Comparison of ENCODE assay signal across 15 mouse cellular contexts in genomic region chr1:165559073-165559472, GRCm38 (mm10).
DNase-seq lines count a peak whose midpoint lies in the region; ATAC-seq and TF ChIP-seq lines count a peak whose summit lies in the region.
"Had no signal": no experiment of that assay in that cellular context is flagged by ENCODE, and none has a peak within 500 bp of the region (broad histone marks: within the 10 kb centered on the region; RNA-seq: fewer than 3 reads in every experiment).

No protein-coding gene starts in this region.

- no peak overlapping the region for H3K4me3 ChIP-seq in intestine, embryonic 16.5 days (ENCODE audit: low read length)
- no peak overlapping the region for H3K4me3 ChIP-seq in liver, postnatal 0 days (ENCODE audit: low read depth, low read length)
- H3K4me3 ChIP-seq: erythroblast, embryonic 14.5 days; limb, embryonic 15.5 days; myocyte had no signal

- no peaks in the 10 kb centered on the region for H3K9me3 ChIP-seq in intestine, embryonic 16.5 days (ENCODE audit: control insufficient read depth, low read length)
- H3K9me3 ChIP-seq in liver, postnatal 0 days (ENCODE audit: low read length): no peaks in the 10 kb centered on the region
- H3K9me3 ChIP-seq: limb, embryonic 15.5 days had no signal

- no peaks in the 10 kb centered on the region for H3K4me1 ChIP-seq in intestine, embryonic 16.5 days (ENCODE audit: control insufficient read depth, insufficient read depth, low read length)
- no peaks in the 10 kb centered on the region for H3K4me1 ChIP-seq in liver, postnatal 0 days (ENCODE audit: insufficient read depth)
- H3K4me1 ChIP-seq: limb, embryonic 15.5 days had no signal

- H3K4me2 ChIP-seq in intestine, embryonic 16.5 days (ENCODE audit: low read depth, low read length): no peak overlapping the region
- H3K4me2 ChIP-seq in liver, postnatal 0 days (ENCODE audit: low read depth, low read length): no peak overlapping the region
- H3K4me2 ChIP-seq: limb, embryonic 15.5 days had no signal

- H3K9ac ChIP-seq in intestine, embryonic 16.5 days (ENCODE audit: low read depth, low read length): no peak overlapping the region
- no peak overlapping the region for H3K9ac ChIP-seq in liver, postnatal 0 days (replicated peaks)
- H3K9ac ChIP-seq: limb, embryonic 15.5 days had no signal

- DNase-seq in cerebellum, postnatal 14 days: peak; percentile 92 to 93
- DNase-seq in layer of hippocampus, adult 8-10 months (ENCODE audit: low spot score in 2 of 2): peak; percentile 89 to 92
- DNase-seq in left cerebral cortex, postnatal 36 days (ENCODE audit: low spot score in 2 of 2): peak; percentile 79 to 84
- no peak for DNase-seq in embryo, embryonic 11 days
- DNase-seq in natural killer cell, adult 2 months (ENCODE audit: low spot score in 2 of 2): no peak
- no peak for DNase-seq in liver, postnatal 0 days
- DNase-seq: kidney, adult 2 months; lung, postnatal 36 days; thymus, adult 2 months had no signal

- peak; percentile 86 for ATAC-seq in cerebellum, adult (ENCODE audit: insufficient number of reproducible peaks, low FRiP score, low TSS enrichment)
- no peak for ATAC-seq in intestine, embryonic 16.5 days
- ATAC-seq in liver, postnatal 0 days: no peak

- intact Hi-C loops in left cerebral cortex, postnatal 36 days (cut with DNase I): no loop called here

- 84% methylated on average over 9 of the region's 9 CpGs for WGBS in intestine, embryonic 16.5 days
- WGBS in liver, postnatal 0 days (ENCODE audit: insufficient replicate concordance): 81% methylated on average over 9 of the region's 9 CpGs

- H3K36me3 ChIP-seq in intestine, embryonic 16.5 days (ENCODE audit: control insufficient read depth, insufficient read depth, low read length): no peaks in the 10 kb centered on the region
- H3K36me3 ChIP-seq in liver, postnatal 0 days (replicated peaks; ENCODE audit: insufficient read depth, low read length): no peaks in the 10 kb centered on the region
- H3K36me3 ChIP-seq: limb, embryonic 15.5 days had no signal

- H3K27ac ChIP-seq in intestine, embryonic 16.5 days (ENCODE audit: low read length): no peak overlapping the region
- no peak overlapping the region for H3K27ac ChIP-seq in liver, postnatal 0 days (ENCODE audit: low read depth)
- H3K27ac ChIP-seq: limb, embryonic 15.5 days had no signal

- no peak for TF ChIP-seq CTCF in liver, postnatal 0 days (IDR thresholded peaks at IDR 0.05; ENCODE audit: low read depth)

- TF ChIP-seq EP300 in liver, postnatal 0 days (IDR thresholded peaks at IDR 0.05; ENCODE audit: low read depth): no peak

- H3K27me3 ChIP-seq in intestine, embryonic 16.5 days (replicated peaks; ENCODE audit: control insufficient read depth, insufficient read depth, low read length): no peaks in the 10 kb centered on the region
- no peaks in the 10 kb centered on the region for H3K27me3 ChIP-seq in liver, postnatal 0 days (ENCODE audit: insufficient read depth, low read length)
- H3K27me3 ChIP-seq: CH12.LX; limb, embryonic 15.5 days had no signal

Comparison
In these comparisons a context has a peak if more than half of its experiments do, and no peak if none do; other contexts are left out.
1. DNase-seq: peak in cerebellum, postnatal 14 days (2 of 2), layer of hippocampus, adult 8-10 months (2 of 2) and left cerebral cortex, postnatal 36 days (2 of 2); none in embryo, embryonic 11 days (single experiment), natural killer cell, adult 2 months (0 of 2) and liver, postnatal 0 days (single experiment).